Mouse (Mus musculus) C2C12 (cell line): ENCODE data around the gene Aagab.
A peak's percentile ranks its signal among the peaks of the same experiment; 100 is the strongest.

Source experiments
- CTCF ChIP-seq: IDR thresholded peaks from one replicate; pipeline ENCODE4 v1.5.1; 2011; ENCODE audit not compliant: control insufficient read depth, insufficient read depth, insufficient read length
- FOSL1 ChIP-seq: IDR thresholded peaks from one replicate; pipeline ENCODE4 v1.8.0; 2011; ENCODE audit warnings: mild to moderate bottlenecking, low read length; ENCODE audit not compliant: poor library complexity, insufficient read depth, severe bottlenecking
- MAX ChIP-seq: IDR thresholded peaks from one replicate; pipeline ENCODE4 v1.6.1; 2011; ENCODE audit warnings: mild to moderate bottlenecking, control low read depth
- USF1 ChIP-seq: IDR thresholded peaks from one replicate; pipeline ENCODE4 v1.6.1; 2011; ENCODE audit warnings: low read depth, mild to moderate bottlenecking, control low read depth, moderate library complexity

- TF ChIP-seq CTCF (no peak), MAX (peak; percentile 46), FOSL1 (no peak), USF1 (no peak)
Measured at GRCm38 (mm10) chr9:63602043-63602939, at the start of gene Aagab, which contains the start of gene Iqch.
